Mouse (Mus musculus): ENCODE data around the gene Bcam. TPM values are rescaled to one million over a fixed set of nuclear protein-coding genes. Genes with fewer than 3 reads are reported as not detected.
A peak's percentile ranks its signal among the peaks of the same experiment; 100 is the strongest.

The Bcam gene
- total RNA-seq, 2 experiments from 2014 or later, result not detected

DNA sequence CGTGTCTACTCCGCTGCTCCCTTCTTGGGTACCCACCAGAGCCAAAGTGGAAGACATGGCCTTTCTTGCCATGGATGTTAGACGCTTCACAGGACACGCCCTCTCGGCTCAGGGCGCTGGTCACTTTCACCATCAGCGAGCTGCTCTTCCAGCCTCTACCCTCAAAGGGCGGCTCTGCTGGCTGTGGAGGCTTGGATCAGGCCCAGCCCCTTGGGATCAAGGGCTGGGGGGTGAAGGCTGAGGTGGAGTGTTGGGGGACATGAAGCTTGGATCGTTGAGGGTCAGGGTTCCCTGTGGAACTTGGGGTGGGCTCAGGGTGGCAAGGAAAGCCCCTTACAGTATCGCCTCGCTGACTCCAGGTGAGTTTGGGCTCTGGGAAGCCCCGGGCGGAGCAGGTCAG lies 12.2 kb downstream of the Bcam start:
- no peak for ATAC-seq (replicated peaks; ENCODE audit: low FRiP score, low TSS enrichment, poor library complexity, severe bottlenecking)

DNA sequence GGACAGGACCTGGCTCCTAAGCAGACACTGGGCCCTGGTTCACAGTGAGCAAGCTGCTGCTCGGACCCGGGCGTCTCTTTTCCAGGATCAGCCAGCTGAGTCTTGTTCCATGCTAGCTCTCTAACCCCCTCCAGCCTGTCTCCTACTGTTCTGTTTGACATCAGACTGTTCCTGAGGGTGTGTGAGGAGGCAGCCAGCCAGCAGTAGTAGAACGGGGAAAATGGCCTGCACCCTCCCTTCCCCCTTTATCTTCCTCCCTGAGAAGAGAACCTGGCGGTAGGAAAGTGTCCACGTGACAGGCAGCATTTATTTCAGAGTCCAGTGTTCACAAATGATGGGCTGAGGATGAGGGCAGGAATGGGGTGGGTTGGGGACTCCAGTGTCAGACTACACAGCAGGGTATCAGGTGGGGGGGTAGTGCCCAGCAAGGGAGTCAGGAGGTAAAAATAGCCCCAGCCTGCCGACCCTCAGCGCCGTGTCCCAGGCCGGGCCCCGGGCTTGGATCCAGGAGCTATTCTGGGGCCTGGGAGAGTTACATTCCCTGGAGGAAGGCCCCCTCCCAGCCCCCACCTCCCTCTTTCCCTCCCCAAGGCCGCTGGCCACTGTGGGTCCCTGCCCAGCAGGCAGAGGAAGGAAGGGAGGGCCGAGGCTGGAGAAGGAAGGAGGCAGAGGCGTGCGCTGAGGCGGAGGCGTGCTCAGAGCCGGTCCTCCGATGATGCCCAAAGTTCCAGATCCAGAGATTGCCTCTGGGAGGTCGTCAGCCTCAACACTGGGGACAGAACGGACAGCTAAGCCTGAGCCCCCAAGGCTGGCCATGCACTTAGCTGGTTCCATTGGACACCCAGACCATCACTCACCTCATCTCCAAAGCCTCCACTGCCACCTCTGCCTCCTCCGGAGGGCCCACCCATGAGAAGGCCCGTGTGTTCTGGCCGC lies 14.7 kb downstream of the Bcam start:
- no peak for ATAC-seq (replicated peaks; ENCODE audit: low FRiP score, low TSS enrichment, poor library complexity, severe bottlenecking)

DNA sequence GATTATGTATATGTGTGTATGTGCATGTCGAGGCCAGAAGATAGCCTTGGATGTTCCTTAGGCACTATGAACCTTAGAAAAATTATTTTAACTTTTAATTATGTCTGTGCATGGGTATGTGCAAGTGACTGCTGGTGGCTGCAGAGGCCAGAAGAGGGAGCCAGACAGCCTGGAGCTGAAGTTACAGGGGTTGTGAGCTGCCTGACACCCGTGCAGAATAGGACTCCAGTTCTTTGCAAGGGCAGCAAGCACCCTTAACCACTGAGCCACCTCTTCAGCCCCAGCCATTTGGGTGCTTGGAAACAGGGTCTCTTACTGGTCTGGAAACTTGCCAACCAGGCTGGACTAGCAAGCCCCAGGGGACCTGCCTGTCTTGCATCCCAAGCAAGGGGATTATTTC lies 15.8 kb downstream of the Bcam start:
- no peak for ATAC-seq (replicated peaks; ENCODE audit: low FRiP score, low TSS enrichment, poor library complexity, severe bottlenecking)

- no peak for ATAC-seq (replicated peaks; ENCODE audit: low FRiP score, low TSS enrichment, poor library complexity, severe bottlenecking)
Measured at GRCm38 (mm10) chr7:19754065-19754464, 16.8 kb downstream of the Bcam start.

DNA sequence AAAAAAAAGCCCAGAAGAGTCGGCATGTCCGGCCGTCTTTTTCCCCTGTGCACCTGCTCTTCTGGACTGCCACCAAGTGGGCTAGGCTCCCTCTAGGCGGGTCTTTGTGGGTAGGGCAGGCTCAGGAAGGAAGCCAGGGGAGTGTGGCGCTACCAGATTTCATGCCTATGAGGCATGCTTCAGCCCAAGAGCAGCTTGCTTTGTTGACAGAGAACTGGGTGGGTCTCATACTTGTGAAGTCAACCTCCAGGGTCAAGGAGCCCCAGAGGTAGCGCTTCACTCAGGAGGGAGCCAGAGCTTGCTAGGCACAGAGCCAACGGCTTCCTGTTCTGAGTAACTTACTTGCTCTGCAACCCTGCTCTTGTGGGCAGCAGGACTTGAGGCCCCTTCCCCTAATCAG lies 17.2 kb downstream of the Bcam start:
- no peak for ATAC-seq (replicated peaks; ENCODE audit: low FRiP score, low TSS enrichment, poor library complexity, severe bottlenecking)

- ATAC-seq (replicated peaks; ENCODE audit: low FRiP score, low TSS enrichment, poor library complexity, severe bottlenecking), result no peak
Measured at GRCm38 (mm10) chr7:19752652-19753051, 18.2 kb downstream of the Bcam start.

DNA sequence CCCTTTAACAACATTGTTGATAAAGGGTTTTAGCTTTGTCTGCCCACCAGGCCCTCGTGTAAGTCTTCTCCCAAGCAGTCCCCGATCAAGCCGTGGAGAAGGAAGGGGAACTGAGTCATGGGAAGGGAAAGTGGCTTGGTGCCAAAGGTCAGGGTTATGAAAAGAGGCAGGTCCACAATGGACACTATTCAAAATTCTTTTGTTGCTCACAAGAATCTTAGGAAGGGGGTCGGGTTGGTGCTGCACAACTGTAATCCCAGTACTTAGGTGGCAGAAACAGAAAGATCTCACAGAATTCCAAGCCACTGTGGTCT lies 19.8 kb downstream of the Bcam start:
- no peak for ATAC-seq (replicated peaks; ENCODE audit: low FRiP score, low TSS enrichment, poor library complexity, severe bottlenecking)

DNA sequence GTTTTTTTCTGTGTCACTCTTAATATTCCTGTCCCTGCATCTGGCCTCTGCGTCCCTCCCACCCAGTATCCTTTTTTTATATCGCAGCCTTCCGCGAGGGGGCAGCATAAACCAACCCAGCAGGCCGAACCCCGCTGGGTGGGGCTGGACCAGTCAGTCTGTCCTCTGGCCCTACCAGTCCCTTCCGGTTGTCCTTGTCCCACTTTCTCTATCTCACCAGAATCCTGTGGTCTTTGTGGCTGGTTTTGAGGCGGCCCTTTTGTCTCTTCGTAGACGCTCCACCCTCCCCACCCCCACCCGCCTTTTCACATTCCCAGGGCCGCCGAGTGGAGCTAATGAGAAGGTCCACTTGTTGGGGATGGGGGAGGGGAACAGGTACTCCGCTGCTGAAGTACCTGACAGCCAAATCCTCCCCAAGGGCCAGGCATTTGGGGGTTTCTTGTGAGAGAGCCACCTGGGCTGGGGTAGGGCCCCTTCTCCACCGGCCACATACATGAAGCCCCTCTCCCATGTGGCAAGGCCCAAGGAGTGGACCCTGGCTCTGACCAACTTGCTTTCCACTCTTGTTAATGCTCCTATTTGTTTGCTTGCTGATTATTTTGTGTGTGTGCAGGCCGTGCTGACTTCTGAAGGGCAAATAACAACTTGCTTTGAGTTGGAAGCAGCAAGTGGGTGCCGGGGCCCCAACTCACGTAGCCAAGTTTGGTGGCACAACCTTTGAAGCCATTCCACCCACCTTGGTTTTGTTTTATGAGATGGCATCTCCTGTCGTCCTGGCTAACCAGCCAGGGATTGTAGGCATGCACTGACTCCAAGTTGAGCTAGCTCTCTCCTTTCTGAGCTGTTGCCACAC lies 20.4 kb downstream of the Bcam start, which contains the start of gene Nectin2:
Nectin2 (minus strand) TSS at position 267 of the 853 bp plus-strand sequence.
- ATAC-seq (replicated peaks; ENCODE audit: low FRiP score, low TSS enrichment, poor library complexity, severe bottlenecking), result peak; percentile 62

- ATAC-seq (replicated peaks; ENCODE audit: low FRiP score, low TSS enrichment, poor library complexity, severe bottlenecking), result peak; percentile 95
Measured at GRCm38 (mm10) chr7:19749389-19750216, 21.2 kb downstream of the Bcam start.

- no peak for ATAC-seq (replicated peaks; ENCODE audit: low FRiP score, low TSS enrichment, poor library complexity, severe bottlenecking)
Measured at GRCm38 (mm10) chr7:19748219-19749195, 22.3 kb downstream of the Bcam start.

GRCm38 (mm10) chr7:19747420-19748218 lies 23.2 kb downstream of the Bcam start:
- ATAC-seq (replicated peaks; ENCODE audit: low FRiP score, low TSS enrichment, poor library complexity, severe bottlenecking), result no peak

DNA sequence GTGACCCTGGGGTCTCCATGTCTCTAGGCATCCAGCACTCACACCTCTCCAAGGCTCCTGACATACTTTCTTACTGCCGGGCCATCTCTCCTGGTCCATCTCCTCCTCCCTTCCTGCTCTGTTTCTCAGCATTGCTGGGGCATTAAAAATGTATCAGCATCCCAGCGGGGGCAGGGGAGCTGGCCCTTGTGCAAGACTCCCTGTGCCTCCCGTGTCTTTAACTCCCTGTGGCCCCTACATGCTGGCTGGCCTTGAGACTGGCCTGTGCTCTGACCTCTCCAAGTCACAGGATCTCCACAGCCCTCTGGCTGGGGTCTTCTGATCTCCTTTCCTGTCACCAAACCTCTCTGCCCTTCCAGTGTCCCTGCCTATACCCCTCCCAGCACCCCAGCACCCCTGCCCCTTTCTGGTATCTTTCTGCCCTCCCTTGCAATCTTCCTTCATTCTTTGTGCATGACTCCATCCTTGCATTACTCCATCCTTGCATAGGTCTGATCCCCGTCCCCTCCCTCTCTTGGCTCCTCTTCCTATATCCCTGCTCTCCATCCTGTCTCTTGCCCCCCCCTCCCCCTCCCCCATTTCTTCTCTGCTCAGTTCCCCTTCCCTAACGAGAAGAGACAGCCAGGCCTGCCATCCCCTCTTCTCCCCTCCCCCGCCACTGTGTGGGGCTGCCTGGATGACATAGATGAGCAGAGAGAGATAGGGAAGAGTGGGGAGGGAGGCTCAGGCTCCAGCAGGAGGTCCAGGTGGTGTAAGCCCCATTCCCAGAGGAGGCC lies 24.2 kb downstream of the Bcam start:
- ATAC-seq (replicated peaks; ENCODE audit: low FRiP score, low TSS enrichment, poor library complexity, severe bottlenecking), result no peak

GRCm38 (mm10) chr7:19745971-19746370 lies 24.8 kb downstream of the Bcam start:
- ATAC-seq (replicated peaks; ENCODE audit: low FRiP score, low TSS enrichment, poor library complexity, severe bottlenecking), result no peak

DNA sequence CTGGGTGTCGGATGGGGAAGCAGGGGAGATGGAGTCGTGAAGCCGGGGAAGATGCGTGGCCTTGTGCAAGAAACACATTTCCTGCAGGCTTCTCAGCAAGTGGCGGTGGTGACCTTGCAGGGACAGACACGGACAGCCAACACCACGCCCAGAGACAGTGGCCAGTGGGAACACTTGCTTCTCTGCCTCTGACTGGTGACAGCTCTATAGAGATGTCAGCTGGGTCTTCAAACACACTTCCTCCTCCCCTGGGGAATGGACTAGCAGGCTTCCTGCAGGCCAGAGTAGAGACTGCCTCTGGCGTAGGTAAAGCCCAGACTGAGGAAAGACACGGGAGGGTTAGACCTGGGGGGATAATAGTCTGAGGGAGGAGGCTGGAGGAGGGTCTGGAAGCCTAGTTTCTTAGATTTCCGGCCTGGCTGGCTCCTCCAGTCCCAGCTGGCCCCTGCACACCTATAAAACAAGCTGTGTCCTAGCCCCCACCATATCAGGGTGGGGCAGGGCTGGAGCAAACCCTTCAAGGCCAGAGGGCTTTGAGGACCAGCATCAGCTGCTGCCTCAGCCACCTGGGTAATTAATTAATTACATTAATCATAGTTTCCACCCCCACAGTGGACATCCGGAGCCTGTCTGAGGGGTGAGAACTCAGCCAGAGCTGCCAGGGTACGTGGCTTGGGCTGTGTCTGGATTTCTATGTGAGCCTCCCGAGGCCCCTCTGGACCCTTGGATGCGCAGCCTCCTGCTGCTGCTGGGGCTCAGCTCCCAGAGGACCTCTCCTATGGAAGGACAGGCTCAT lies 26.0 kb downstream of the Bcam start:
- ATAC-seq (replicated peaks; ENCODE audit: low FRiP score, low TSS enrichment, poor library complexity, severe bottlenecking), result no peak

DNA sequence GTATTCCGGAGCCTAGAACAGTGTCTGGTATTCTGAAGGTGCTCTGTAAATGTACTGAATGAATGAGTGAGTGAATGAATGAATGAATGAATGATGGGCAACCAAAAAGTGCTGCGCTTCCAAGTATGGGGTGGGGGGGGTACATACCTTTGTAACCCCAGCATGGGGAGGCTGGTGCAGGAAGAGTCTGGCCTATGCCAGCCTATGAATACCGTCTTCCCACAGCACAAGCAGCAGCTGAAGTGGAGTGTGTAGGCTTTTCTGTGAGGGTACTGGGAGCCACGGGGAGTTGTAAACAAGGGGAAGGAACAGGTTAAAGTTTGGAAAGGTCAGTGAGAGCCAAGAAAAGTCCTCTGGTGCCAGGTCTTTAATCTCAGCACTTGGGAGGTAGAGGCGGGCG lies 27.0 kb downstream of the Bcam start:
- ATAC-seq (replicated peaks; ENCODE audit: low FRiP score, low TSS enrichment, poor library complexity, severe bottlenecking), result no peak

DNA sequence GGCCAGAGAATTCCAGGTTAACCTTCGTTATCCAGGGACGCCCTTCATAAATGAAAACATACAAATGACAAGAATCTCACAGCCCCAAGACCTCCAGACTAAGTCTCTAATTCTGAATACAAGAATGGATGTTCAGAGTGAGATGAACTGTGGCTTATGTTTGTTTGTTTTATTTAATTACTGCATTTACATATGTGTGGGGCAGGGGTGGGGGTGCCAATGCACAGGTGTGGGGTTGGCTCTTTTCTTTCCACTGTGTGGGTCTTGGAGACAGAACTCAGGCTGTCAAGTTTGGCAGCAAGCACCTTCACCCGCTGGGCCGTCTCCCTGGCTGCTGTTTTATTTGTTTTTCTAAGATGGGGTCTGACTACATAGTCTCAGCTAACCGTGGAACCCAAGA lies 28.3 kb downstream of the Bcam start:
- ATAC-seq (replicated peaks; ENCODE audit: low FRiP score, low TSS enrichment, poor library complexity, severe bottlenecking), result no peak

Measured in megakaryocyte-erythroid progenitor cell, adult 5-6 weeks (primary cell).